Mouse (Mus musculus): Measurements from ENCODE around the gene Rrp15.

DNA sequence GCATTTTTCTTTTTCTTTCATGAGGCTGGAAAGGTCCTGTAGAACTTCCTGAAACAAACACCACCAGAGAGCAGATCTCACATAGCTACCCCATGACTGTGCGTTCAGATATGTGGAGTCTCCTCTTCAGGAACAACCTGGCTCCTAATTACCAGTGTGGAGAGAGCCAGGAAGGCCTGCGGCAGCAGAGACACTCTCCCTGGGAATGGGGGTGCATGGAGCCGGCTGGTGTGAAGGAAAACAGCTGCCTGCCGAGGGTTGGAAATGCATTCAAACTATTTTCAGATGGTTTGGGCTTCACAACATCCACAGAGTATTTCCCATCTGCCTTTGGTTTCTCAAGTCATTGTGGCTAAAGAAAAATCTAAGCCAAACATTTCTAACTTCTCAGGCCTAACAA lies 53.8 kb downstream of the Rrp15 start:
- TF ChIP-seq CTCF (IDR thresholded peaks at IDR 0.05; ENCODE audit: insufficient read depth, low read length), result no peak
- TF ChIP-seq POLR2A (IDR thresholded peaks at IDR 0.05; ENCODE audit: borderline replicate concordance, extremely low read depth, low read depth, low read length), result no peak

All from lung, adult 2 months (tissue).